Mouse (Mus musculus) brain, embryonic 14.5 days (tissue): ENCODE data around the gene Gm10964. TPM values are rescaled to one million over a fixed set of nuclear protein-coding genes. Genes with fewer than 3 reads are reported as not detected.
"Not testable (repeated sequence)": the region's sequence is repeated elsewhere in the genome, so short reads cannot be mapped to it uniquely, and the experiment has no call there.

ENCODE experiments used
- DNase-seq: peaks from one replicate; pipeline ENCODE4 v3.0.0-alpha.2; 2011; ENCODE audit warnings: low read depth
- CTCF ChIP-seq: fragments of 200-500 bp; IDR thresholded peaks from 2 replicates; pipeline ENCODE4 v1.5.1; 2012; ENCODE audit warnings: inconsistent platforms, mild to moderate bottlenecking, moderate library complexity, borderline replicate concordance; ENCODE audit not compliant: insufficient read depth, insufficient read length; ENCODE audit errors: extremely low read depth
- POLR2A ChIP-seq: fragments of 200-500 bp; IDR thresholded peaks from 2 replicates; pipeline ENCODE4 v1.6.1; 2012; ENCODE audit warnings: mild to moderate bottlenecking, inconsistent platforms, borderline replicate concordance; ENCODE audit not compliant: poor library complexity, insufficient read depth, insufficient read length, severe bottlenecking; ENCODE audit errors: extremely low read depth
- polyA plus RNA-seq: library from polyadenylated mRNA; depleted of rRNA; stranded (reverse); fragments of >200 nt; gene quantifications from 2 replicates; pipeline ENCODE4 v1.2.3, GENCODE M21; 2012; rRNA removed

Gm10964 gene
- polyA plus RNA-seq, 1 experiment: not detected

DNA sequence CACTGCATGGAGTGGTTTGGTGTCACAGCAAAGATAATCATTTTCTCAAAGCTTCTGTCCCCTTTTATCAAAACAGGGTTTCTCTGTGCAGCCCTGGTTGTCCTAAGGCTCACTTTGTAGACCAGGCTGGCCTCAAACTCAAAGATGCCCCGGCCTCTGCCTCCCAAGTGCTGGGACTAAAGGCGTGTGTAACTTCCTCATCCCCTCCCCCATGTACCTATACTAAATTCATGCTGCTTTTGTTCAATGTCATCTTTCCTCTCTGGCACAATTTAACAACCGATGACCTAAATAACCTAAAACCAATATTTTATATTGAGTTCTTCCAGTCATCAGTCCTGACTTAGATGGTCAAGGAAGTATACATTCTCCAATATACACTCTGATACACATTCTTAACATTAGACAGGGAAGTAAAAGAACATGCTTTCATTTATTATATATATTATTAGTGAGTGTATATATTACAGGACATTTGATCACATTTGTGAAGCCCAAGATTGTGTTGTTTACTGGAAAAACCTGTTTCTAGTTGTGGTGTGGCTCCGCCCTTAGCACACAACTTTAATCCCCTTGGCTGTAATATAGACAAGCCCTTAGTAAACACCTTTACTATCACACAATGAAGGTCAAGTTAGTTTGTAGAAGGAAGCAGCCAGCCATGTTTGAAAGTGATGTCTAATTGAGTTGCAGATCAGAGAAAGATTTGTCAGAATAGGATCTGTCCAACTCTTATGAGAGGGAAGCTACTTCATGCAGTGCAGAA, 43.9 kb downstream of the Gm10964 start:
- TF ChIP-seq POLR2A: no peak
- no peak for TF ChIP-seq CTCF
- DNase-seq: no peak

DNA sequence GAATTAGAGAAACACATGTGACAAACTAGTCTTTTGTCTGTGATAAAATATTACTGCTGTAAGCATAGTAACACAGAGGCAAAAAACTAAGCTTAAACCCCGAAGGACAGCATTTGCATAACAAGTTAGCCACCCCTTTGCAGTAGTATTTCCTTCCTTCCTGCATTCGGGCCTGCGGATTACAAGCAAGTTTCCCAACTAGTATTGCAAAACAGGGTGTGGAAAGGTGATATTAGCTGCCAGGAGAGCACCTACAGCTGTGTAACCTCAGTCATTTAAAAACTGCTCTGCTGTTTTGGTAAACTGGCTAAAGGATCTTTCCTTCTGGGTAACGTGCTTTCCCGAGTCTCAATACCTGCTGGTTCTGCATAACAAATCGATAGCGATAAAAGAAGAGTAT, 48.1 kb downstream of the Gm10964 start:
- no peak for DNase-seq
- TF ChIP-seq POLR2A (no peak), CTCF (no peak)

DNA sequence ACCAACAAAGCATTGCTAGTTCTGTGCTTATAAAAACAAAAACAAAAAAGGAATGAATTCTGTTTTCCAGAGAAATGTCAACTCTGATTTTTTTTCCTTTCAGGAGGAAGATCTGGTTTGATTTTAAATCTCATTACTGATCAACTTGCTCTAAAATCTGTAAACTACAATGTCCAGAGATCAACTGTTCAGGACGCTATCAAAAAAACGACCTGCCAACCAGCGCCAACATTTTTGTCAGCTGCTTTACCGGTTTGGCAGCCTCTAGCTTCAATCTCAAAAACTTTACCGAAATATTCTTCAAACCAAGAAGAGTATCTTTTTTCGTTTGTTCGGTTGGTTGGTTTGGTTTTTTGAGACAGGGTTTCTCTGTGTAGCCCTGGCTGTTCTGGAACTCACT, 49.9 kb downstream of the Gm10964 start:
- DNase-seq: no peak

DNA sequence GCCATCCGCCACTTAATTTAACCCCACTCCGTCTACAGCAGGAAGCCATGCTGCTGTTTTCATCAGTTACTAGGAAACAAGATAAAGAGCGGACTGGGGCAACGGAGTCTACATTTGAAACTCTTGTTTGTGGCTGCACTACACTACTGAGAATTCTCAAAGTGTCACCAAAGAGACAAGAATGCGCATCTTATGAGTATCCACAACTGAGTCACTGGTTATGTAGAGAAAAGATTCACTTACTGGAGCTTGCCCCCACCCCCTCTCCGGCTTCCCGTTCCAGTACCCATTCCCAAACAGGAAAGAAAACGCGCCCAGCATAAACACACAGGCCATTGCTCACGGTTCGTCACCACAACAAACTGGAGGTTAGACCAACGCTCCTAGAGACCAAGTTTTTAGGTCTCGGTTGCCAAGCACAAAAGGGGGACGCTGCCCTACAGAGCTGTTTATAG, 50.8 kb downstream of the Gm10964 start:
- TF ChIP-seq CTCF (no peak), POLR2A (no peak)
- DNase-seq: peak; percentile 47

More for the DNA sequence above, 49.9 kb downstream of the Gm10964 start:
- TF ChIP-seq POLR2A: no peak
- no peak for TF ChIP-seq CTCF

DNA sequence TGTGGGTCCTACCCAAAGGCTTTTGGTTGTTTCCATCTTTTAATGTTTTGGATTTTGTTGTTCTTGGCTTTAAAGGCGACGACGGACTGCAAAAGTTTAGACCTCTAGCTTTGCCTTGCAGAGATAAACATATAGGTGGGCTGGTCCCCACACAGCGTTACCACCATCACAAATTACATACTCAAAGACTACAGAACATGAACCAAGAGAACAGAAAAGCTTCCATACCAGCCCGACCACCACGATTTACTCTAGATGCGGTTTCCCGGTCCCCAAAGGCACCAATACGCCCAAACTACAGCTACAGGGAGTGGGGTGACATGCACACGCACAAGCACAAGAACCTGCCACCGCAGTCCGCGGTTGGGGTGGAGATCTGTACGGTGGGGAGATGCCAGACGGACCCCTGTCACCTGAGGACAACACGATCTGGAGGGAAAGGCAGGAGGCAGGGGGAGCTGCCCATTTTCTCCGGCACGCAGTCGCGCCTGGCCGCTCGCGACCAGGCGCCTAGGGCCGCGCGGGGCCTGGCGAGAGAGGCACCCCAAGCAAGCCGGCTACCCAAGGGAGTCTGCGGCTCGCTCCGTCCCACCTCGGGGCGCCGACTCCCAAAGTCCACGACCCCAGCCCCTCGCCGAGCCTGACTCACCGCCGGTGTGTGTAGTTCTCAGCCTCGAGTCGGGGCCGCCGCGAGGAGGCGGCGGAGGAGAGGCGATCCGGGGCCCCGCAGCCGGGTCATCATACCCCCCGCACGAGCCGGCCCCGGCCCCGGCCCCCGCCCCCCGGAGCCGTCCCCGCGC, 51.4 kb downstream of the Gm10964 start:
- DNase-seq: peak; percentile 49
- no peak for TF ChIP-seq CTCF

DNA sequence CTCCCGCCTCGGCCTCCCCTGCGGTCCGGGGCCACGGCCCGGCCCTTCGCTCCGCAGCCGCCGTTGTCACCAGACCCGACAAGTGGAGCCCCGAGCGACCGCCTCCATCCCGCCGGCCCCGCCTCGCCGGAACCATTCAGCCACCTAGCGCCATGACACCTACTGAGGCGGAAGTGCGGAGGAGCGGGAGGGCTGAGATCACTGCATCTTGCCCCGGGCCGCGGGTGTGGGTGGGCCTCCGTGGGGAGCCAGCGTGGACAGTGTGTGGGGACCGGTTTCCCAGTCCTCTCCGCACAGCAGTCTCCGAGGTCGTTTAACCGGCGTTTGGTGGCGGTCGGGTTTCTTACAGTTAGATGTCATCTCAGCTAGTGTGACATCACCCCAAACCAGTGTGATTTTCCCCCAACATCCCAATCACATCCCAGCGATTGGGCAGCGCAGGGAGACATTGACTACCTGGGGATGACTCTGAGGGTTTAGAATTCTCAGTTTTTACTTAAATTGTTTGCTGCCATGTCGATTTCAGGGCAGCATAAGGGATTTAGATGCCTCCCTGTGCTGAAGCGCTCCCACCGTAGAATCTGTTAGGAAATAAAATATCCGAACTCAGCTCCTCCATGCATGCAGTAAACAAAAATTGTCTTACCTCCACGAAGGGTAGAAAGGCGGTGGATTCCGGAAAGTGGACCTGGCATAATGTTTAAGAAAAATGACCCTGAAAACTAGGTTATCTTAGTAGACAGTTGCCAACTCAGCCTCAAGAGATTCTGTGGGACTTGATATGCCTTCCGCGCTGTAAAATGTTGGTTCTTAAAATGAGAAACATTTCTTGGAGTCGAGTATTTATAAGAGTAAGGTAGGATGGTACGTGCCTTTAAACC, 52.3 kb downstream of the Gm10964 start, which contains the start of gene Hipk1:
Gene Hipk1, minus strand, starts transcription at position 334 of the 881 bp plus-strand sequence.
- peak; percentile 97 for DNase-seq
- peak; percentile 5; the same call in 1 of the 2 replicates for TF ChIP-seq CTCF
- TF ChIP-seq POLR2A: peak; percentile 66

DNA sequence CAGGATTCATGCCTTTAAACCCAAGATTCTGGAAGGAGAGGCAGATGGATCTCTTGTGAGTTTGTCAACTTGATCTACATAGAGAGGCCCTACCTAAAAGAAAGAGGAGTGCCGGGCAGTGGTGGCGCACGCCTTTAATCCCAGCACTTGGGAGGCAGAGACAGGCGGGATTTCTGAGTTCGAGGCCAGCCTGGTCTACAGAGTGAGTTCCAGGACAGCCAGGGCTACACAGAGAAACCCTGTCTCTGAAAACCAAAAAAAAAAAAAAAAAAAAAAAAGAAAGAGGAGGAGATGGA, 52.9 kb downstream of the Gm10964 start:
- DNase-seq: not testable (repeated sequence)

DNA sequence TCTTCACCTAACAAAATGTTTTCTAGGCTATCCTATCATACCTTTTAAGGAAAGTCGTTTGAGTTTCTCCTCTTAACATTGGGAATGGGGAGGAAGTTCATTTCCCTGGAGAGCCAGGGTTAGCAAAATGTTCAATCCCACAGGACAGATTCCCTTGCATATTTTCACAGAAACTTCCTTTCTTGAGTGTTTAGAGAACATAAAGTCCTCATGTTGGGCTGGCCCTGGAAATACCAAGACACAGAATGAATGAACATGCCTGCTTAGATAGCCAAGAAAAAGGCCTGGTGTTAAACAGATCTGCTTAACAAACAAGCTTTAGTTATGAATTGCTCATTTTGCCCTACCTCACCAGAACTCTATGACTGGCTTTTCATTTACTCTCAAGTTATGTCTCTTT, 53.4 kb downstream of the Gm10964 start:
- TF ChIP-seq POLR2A (no peak), CTCF (no peak)
- no peak for DNase-seq

Other genes starting within 250 kb of the Gm10964 start
- gene Syt6, start 164.1 kb upstream of the Gm10964 start, polyA plus RNA-seq: 12.3 and 18.5 TPM in 2 replicates
- 0.04 TPM in 1 of 2 replicates, not detected in the other for gene Atg4a-ps, start 93.3 kb upstream of the Gm10964 start, polyA plus RNA-seq
- 3.4 and 6.8 TPM in 2 replicates for gene Olfml3, start 1.4 kb upstream of the Gm10964 start, polyA plus RNA-seq
- gene Hipk1, start 52.2 kb downstream of the Gm10964 start, polyA plus RNA-seq: 28.5 and 45.8 TPM in 2 replicates
- gene Dclre1b, start 70.1 kb downstream of the Gm10964 start, polyA plus RNA-seq: 12.5 and 14.4 TPM in 2 replicates
- 20.8 and 25.0 TPM in 2 replicates for gene Ap4b1, start 70.2 kb downstream of the Gm10964 start, polyA plus RNA-seq
- gene Gm43064, start 70.2 kb downstream of the Gm10964 start, polyA plus RNA-seq: 0.53 and 0.66 TPM in 2 replicates
- gene Bcl2l15, start 93.2 kb downstream of the Gm10964 start, polyA plus RNA-seq: 1.4 and 1.6 TPM in 2 replicates
- gene Ptpn22, start 120.4 kb downstream of the Gm10964 start, polyA plus RNA-seq: 0.37 and 0.50 TPM in 2 replicates
- gene Rsbn1, start 174.8 kb downstream of the Gm10964 start, polyA plus RNA-seq: 17.1 and 22.2 TPM in 2 replicates
- gene Phtf1, start 228.7 kb downstream of the Gm10964 start, polyA plus RNA-seq: 21.2 and 25.6 TPM in 2 replicates